Mouse (Mus musculus) lung, postnatal 0 days (tissue): Measurements from ENCODE around the gene Lysmd2. TPM values are rescaled to one million over a fixed set of nuclear protein-coding genes. Genes with fewer than 3 reads are reported as not detected.

Experiments
- ATAC-seq: fragments of 200-750 bp; cut with Nextera tagmentation; 2 replicates; pipeline ENCODE4 v1.8.0; 2017; ENCODE audit warnings: moderate library complexity
- DNase-seq: peaks from one replicate; pipeline ENCODE4 v3.0.0-alpha.2; 2016; ENCODE audit warnings: low spot score
- H3K27ac ChIP-seq: fragments of 300-500 bp; sonication (generic); 2 replicates; pipeline ENCODE4 v1.5.1; 2014; ENCODE audit warnings: antibody characterized with exemption, mild to moderate bottlenecking, low read length, mixed read lengths
- H3K27me3 ChIP-seq: fragments of 300-500 bp; sonication (generic); replicated peaks from 2 replicates; pipeline ENCODE4 v1.6.1; 2014; ENCODE audit warnings: low read length, mixed read lengths; ENCODE audit not compliant: insufficient read depth
- H3K36me3 ChIP-seq: fragments of 300-500 bp; sonication (generic); 2 replicates; pipeline ENCODE4 v1.6.1; 2014; ENCODE audit warnings: low read length, mixed read lengths; ENCODE audit not compliant: insufficient read depth
- H3K4me1 ChIP-seq: fragments of 300-500 bp; sonication (generic); 2 replicates; pipeline ENCODE4 v1.6.1; 2014; ENCODE audit warnings: antibody characterized with exemption, low read depth, low read length, mixed read lengths; ENCODE audit not compliant: insufficient read depth
- H3K4me2 ChIP-seq: fragments of 300-500 bp; sonication (generic); replicated peaks from 2 replicates; pipeline ENCODE4 v1.6.1; 2014; ENCODE audit warnings: low read depth, mild to moderate bottlenecking, low read length, moderate library complexity, mixed read lengths
- H3K4me3 ChIP-seq: fragments of 300-500 bp; sonication (generic); 2 replicates; pipeline ENCODE4 v1.5.1; 2014; ENCODE audit warnings: low read depth, low read length
- H3K9ac ChIP-seq: fragments of 300-500 bp; sonication (generic); replicated peaks from 2 replicates; pipeline ENCODE4 v1.6.1; 2014; ENCODE audit warnings: low read depth, mild to moderate bottlenecking
- H3K9me3 ChIP-seq: fragments of 300-500 bp; sonication (generic); 2 replicates; pipeline ENCODE4 v1.6.1; 2016; ENCODE audit warnings: low read length, mixed read lengths
- CTCF ChIP-seq: IDR thresholded peaks from 2 replicates; pipeline ENCODE4 v1.5.1; 2016; ENCODE audit warnings: antibody characterized with exemption, mild to moderate bottlenecking
- EP300 ChIP-seq: IDR thresholded peaks from 2 replicates; pipeline ENCODE4 v1.6.1; 2016; ENCODE audit warnings: antibody characterized with exemption, mild to moderate bottlenecking, control low read depth
- WGBS: fragments of 180-500 bp; shearing (Covaris S2); extraction: QIAGEN DNeasy Blood & Tissue Kit; methylation state at CpG from one replicate; pipeline ENCODE4 v1.1.7; 2014; 5-methylcytosine and 5-hydroxymethylcytosine counted together
- polyA plus RNA-seq: library from polyadenylated mRNA; unstranded; fragments of >200 nt; fragmentation: Nextera tagmentation; extraction: Ambion mirVana; gene quantifications from 2 replicates; pipeline ENCODE4 v1.2.1, GENCODE M21; 2015

The Lysmd2 gene
- polyA plus RNA-seq, 1 experiment from 2014 or later: 29.9 TPM

- ATAC-seq (no peak), DNase-seq (no peak)
- H3K4me1 ChIP-seq: peaks cover 6% of the 10 kb centered on the region; the same call in 1 of the 2 replicates
- whole genome bisulfite sequencing: 35% methylated on average over 3 of the region's 3 CpGs
- TF ChIP-seq CTCF: no peak
- no peaks in the 10 kb centered on the region for H3K36me3 ChIP-seq
- no peak overlapping the region for H3K4me3 ChIP-seq
- H3K9me3 ChIP-seq: no peaks in the 10 kb centered on the region
- H3K27me3 ChIP-seq: no peaks in the 10 kb centered on the region
- no peak overlapping the region for H3K4me2 ChIP-seq
- H3K27ac ChIP-seq: no peak overlapping the region
- H3K9ac ChIP-seq: no peak overlapping the region
Measured at GRCm38 (mm10) chr9:75621428-75621827, 4.1 kb upstream of the Lysmd2 start.

DNA sequence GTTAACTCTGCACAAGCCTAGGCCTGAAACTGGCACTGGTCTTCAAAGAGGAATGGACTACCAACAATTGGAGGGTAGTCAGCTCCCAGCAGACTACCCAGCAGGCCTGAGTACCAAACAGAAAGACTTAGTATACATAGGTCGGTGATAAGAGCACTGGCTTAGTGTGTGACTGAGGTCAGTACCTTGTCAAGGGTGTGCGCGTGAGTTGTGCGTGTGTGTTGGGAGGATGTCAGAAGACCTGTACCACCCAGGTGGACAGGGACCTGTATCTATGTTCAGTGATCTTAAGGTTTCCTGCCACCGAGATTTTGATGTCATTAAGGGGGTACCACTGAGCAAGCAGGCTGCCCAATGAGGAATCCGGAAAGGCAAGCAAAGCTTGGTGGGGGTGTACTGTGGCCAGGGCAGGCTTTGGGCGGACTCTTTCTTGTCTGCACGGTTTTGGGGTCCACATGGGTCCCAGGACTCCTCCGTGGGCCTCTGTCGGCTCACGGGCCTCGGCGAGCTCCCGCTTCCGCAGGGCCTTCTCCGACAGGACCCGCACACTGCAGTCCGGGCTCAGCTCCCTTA, 472 bp upstream of the Lysmd2 start:
- DNase-seq (no peak), ATAC-seq (no peak)
- no peaks in the 10 kb centered on the region for H3K9me3 ChIP-seq
- peak overlapping the region; percentile 66; the same call in 1 of the 2 replicates for H3K27ac ChIP-seq
- 14% methylated on average over 18 of the region's 18 CpGs for WGBS
- H3K36me3 ChIP-seq: no peaks in the 10 kb centered on the region
- peak overlapping the region; percentile 65 for H3K9ac ChIP-seq
- TF ChIP-seq CTCF (no peak), EP300 (no peak)
- peak overlapping the region; percentile 95 for H3K4me2 ChIP-seq
- no peaks in the 10 kb centered on the region for H3K27me3 ChIP-seq
- peaks cover 7% of the 10 kb centered on the region; the same call in 1 of the 2 replicates for H3K4me1 ChIP-seq
- peak overlapping the region; percentile 70 for H3K4me3 ChIP-seq

DNA sequence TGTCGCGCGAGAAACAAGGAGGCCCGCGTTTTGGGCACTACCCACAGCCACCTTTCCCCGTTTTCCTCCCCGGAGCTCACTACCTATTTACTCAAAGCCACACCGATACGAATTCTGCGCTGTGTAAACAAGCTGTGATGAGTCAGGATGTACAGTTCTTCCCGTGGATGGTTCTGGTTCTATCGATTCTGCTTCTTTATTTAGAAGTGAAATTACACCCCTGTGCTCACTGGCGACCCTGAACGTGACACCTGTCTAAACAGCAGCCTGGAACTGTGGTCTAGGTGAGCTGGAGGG, 715 bp downstream of the Lysmd2 start:
- Histone ChIP-seq H3K36me3 (no peaks in the 10 kb centered on the region), H3K27ac (peak overlapping the region; percentile 66; the same call in 1 of the 2 replicates), H3K27me3 (no peaks in the 10 kb centered on the region), H3K4me3 (peak overlapping the region; percentile 70), H3K4me1 (peaks cover 7% of the 10 kb centered on the region; the same call in 1 of the 2 replicates), H3K4me2 (peak overlapping the region; percentile 95), H3K9ac (peak overlapping the region; percentile 65), H3K9me3 (no peaks in the 10 kb centered on the region)
- no peak for DNase-seq
- TF ChIP-seq EP300 (no peak), CTCF (no peak)
- under 1% methylated on average over 14 of the region's 14 CpGs for WGBS
- no peak for ATAC-seq

DNA sequence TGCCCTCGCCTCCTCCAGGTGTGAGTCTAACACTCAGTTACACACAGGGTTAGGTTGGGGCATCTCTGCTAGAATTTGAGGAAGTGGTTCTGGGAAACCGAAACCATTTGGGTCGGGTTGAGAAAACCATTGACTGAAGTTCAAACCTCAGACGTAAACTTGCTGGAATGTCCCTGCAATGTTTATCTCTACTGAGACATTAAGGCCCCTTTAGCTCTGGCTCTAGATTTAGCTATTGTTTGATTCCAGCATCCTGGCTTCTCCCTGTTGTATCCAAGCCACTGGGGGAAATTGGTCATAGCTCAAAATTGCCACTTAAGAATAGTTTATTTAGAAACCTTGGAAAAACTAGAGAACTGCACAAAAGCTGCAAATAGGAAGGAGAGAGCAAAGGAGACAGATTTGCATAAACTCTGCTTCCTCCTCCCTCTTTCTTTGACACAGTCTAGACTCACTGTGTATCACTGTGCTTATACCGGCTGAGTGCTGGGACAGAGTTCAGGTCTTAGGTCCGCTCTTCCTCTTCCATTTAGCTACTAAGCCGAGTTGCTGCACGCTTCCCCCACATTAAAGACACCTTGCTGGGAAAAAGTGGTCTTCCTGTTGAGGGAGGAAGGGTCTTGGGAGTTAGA, 5.4 kb downstream of the Lysmd2 start:
- H3K4me2 ChIP-seq: no peak overlapping the region
- H3K9ac ChIP-seq: no peak overlapping the region
- H3K27ac ChIP-seq: peak overlapping the region; percentile 64
- peak; percentile 65 for ATAC-seq
- TF ChIP-seq EP300: peak; percentile 80
- TF ChIP-seq CTCF: no peak
- 62% methylated on average over 8 of the region's 8 CpGs for WGBS
- H3K9me3 ChIP-seq: no peaks in the 10 kb centered on the region
- H3K4me1 ChIP-seq: peaks cover 3% of the 10 kb centered on the region; the same call in 1 of the 2 replicates
- no peaks in the 10 kb centered on the region for H3K27me3 ChIP-seq
- no peak overlapping the region for H3K4me3 ChIP-seq
- H3K36me3 ChIP-seq: no peaks in the 10 kb centered on the region
- peak; percentile 54 for DNase-seq

- Histone ChIP-seq H3K9me3 (no peaks in the 10 kb centered on the region), H3K36me3 (no peaks in the 10 kb centered on the region), H3K27me3 (no peaks in the 10 kb centered on the region), H3K4me2 (no peak overlapping the region), H3K27ac (no peak overlapping the region), H3K4me1 (no peaks in the 10 kb centered on the region), H3K4me3 (no peak overlapping the region), H3K9ac (no peak overlapping the region)
- TF ChIP-seq EP300 (no peak), CTCF (no peak)
- ATAC-seq (peak; percentile 58), DNase-seq (peak; percentile 43)
- WGBS: 51% methylated on average over 10 of the region's 10 CpGs
Measured at GRCm38 (mm10) chr9:75632111-75632510, 6.6 kb downstream of the Lysmd2 start.

- 24% methylated on average over 1 of the region's 1 CpGs for WGBS
- DNase-seq: no peak
- ATAC-seq: no peak
Measured at GRCm38 (mm10) chr9:75632902-75633301, 7.4 kb downstream of the Lysmd2 start.

More at GRCm38 (mm10) chr9:75632902-75633301, 7.4 kb downstream of the Lysmd2 start:
- H3K9ac ChIP-seq: no peak overlapping the region
- no peaks in the 10 kb centered on the region for H3K9me3 ChIP-seq
- H3K27ac ChIP-seq: no peak overlapping the region
- H3K36me3 ChIP-seq: no peaks in the 10 kb centered on the region
- no peaks in the 10 kb centered on the region for H3K4me1 ChIP-seq
- no peak overlapping the region for H3K4me3 ChIP-seq
- TF ChIP-seq CTCF (peak; percentile 68), EP300 (no peak)
- no peak overlapping the region for H3K4me2 ChIP-seq
- H3K27me3 ChIP-seq: no peaks in the 10 kb centered on the region
